Mouse (Mus musculus): ENCODE measurements at regions not wholly inside any gene's neighbourhood (a gene's known extent, or its start where the extent isn't known, plus 50 kb on each side); places are given as distances from the start of the nearest gene placed in this dataset.

DNA sequence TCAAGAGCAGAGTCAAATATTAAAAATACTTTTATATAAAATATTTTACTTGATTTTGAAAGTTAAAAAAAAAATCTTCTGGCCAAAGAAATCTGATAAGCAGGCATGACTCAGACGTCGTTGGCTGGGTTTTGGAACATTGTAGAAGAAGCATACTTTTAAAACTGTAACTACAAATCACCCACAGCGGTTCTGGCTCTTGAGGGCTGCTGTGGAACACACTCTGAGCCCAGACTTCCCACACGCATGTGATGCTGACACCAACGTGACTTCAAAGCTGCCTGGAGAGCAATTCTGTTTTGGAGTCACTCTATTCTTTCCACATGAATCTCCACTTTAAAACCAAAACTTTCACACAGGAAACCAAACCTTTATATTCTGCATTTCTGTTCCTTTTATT is 1649.2 kb downstream of the Efnb2 start:
- no peak for DNase-seq

DNA sequence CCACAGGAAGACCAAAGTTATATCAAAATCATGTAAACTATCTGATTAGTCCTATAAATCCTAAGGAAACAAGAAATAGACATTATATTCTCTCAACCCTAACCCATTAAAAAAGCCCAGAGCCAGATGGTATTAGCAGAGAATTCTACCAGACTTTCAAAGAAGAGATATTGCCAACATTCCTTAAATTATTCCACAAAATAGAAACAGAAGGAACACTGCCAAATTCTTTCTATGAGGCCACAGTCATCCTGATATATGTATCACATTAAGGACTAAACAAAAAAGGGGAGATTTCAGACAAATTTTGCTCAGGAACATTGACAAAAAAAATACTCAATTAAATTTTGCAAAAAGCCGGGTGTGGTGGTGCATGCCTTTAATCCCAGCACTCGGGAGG is 1669.5 kb downstream of the Efnb2 start:
- no peak for DNase-seq

DNA sequence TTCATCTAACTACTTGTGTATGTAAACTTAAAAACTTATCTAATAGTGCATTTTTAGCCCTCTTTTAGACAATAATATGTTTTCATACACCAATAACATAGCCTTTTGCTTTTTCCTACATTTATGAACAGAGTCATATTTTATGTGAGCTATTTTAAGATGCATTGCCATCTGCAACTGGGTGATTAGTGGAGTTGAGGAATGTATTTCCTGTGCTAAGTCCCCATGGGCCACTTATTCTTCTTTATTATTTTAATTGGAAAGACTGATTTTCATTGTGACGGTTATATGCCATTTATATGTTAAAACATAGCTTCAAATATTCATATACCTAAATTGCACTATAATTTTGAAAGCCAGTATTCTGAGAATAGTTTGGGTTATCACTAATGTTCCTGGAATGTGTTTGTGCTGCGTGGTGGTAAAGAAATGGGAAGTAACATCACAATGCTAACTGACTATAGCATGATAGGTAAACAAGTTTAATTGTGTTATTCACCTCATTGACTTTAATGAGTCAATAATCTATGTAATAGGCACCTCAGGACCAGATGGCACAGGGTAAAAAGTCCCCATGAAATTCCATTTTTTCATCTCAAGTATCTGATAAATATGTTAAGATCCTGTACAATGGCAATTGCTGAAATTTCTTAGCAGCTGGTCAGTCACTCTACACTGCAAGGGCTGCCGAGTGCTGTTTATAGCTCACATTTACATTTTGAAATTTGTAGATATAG is 1671.5 kb downstream of the Efnb2 start:
- DNase-seq: no peak

DNA sequence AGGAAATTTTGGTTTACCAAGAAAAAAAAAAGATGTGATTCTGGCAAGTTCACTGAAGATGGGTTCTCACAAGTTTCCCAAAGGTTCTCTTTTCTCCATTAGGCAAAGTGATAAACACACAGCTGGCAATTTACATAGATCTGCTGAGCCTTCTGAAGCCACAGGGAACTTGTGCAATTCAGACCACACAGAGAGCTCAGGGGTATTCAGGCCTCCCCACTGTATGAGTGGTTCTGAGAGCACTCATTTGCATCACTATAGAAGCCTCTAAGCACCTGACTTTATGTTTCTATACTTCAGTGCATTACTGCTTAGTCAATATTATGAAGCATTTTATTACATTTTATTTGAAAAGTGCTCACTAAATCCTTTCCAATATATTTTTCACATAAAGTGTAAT is 1687.1 kb downstream of the Efnb2 start:
- DNase-seq: no peak

DNA sequence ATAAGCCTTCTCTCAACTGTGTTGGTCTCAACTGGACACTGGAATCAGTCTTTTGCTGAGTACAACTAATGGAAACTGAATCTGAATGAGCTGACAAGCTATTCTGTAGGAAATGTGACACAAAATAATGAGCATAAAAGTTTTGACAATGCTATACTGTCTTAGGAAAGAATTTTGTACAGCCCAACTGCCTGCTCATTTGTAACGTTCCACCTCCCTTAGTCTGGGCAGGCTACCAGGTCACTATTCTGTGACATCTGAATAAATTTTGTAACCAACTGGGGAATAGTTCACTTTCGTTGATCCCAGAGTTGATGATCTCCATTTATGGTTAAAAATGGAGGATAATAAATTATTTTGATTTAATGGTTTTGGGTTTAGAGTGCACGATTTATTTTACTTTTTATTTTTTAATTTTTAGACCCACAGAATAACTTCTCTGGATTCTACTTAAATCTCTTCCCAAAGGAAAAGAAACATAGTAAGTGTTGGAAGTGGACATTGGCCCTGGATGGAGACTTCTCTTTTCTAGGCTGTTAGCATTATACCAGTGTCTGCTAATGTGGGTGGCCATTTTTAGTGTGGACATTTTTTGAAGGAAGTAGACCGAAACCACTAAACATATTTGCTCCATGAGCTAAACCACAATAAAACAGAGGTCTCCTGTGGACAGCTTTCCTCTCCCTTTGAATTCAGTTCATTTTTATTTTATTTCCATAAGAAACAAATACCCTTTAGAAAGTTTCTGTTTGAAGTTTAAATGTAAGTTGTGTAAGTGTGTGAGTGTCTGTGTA is 1697.8 kb downstream of the Efnb2 start:
- no peak for DNase-seq

DNA sequence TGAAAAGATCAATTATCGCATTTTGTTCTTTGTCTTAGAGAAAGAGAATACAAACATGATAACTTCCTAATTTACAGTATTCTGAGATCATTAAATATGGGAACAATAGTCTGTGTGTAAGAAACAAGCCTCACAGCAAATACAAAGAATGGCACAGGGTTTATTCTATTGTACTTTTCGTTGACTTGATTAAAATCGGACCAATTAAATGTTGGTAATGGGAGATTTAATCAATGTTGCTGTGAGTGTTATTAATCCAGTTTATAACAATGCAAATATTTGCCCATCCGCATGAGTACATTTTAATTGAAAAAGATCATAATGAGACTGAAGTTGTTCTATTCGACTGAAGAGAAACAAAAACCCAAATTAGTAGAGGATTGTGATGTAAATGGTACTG is 1703.0 kb downstream of the Efnb2 start:
- DNase-seq: no peak

DNA sequence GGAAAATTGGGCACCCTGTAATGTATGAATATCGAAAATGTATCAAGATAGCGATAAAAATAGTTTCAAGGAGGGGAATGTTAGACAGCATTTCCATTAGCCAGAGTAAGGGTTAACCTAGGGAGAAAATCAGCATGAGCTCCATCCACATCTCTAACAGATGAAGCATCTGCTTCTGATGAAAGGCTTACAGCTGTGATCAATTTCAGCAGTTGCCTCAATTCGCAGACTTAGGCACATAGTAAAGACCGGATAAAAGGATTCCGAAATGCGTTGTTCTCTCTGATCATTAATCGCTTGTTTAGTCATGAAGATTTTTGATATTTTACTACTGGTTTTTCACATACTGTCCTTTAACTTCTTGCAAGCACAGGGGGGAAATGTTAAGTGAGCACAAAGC is 1706.8 kb downstream of the Efnb2 start:
- no peak for DNase-seq

DNA sequence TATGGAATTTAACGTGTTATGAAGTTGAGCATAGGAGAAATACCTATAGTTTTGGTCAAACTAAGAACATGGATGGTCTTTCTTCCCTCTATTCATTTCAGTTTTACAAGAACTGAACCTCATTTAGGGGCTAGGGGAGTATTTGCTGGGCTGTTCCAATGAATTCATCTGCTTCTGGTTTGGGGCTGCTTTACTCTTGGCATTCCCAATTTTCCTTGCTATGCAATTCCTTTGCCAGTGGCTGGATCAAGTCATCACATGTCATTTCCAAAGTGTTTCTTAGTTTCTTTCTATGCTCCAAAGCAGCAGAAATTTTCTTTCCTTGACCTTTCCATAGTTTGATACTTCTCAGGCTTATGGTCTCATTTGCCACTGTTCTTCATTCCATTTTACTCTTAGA is 1738.6 kb downstream of the Efnb2 start:
- no peak for DNase-seq

DNA sequence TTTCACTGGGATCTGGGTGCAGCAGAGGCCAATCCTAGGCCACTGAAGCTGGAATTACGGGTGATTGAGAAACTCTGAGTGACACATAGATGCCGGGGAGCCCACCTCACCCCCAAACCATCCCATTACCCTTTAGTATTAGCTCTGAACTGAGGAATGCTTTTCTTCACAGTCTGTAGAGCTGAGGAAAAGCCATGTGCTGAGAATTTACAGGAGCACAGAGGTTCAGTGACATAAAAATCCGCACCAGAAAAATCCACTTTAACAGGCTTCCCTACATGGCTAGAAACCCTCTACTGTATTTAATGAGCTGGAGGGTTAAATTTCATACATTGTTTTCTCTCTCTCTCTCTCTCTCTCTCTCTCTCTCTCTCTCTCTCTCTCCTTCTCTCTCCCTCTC is 1753.4 kb downstream of the Efnb2 start:
- no peak for DNase-seq

DNA sequence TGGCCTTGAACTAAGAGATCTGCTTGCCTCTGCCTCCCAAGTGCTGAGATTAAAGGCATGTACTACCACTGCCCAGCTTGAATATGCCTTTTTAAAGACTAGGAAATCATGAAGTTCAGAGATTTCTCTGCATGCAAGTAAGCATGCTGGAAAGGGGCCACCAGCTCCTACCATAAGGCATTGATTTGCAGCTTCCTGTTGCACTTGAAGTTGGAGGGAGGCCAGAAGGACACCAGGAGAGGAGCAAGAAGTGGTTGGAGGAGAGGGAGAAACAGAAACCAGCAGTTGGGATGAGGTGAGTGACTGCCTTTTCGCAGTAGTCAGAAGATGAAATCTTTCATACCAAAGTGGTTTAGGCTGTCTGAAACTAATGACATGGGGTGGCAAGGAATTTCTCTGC is 1769.6 kb downstream of the Efnb2 start:
- DNase-seq: no peak

DNA sequence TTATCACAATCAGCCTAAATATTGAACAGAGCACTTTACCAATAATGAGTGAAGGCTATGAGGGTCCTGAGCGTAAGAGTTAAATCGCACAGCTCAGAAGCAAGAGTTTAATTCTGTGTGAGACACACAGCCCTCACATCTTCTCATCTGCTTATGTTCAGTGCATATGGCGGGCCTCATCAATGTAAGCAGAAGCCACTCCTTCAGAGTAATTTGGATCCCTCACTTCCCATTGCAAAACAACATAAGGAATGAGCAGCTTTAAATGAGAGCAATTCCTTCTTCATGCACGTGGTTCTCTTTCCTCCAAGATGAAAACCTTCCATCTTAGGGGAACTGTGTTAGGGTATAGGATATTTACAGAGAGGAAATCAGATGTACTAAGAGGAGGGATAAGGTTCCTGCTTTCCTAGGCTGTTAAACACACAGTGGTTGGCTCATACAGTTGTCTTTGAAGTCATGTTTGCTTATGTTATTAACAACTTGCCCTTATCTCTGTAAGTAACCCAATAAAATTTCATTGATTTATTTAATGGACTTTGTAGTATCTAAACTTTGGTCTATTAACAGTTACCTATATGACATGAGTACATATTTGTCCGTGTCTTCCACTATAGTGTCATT is 1774.2 kb downstream of the Efnb2 start:
- DNase-seq: no peak

DNA sequence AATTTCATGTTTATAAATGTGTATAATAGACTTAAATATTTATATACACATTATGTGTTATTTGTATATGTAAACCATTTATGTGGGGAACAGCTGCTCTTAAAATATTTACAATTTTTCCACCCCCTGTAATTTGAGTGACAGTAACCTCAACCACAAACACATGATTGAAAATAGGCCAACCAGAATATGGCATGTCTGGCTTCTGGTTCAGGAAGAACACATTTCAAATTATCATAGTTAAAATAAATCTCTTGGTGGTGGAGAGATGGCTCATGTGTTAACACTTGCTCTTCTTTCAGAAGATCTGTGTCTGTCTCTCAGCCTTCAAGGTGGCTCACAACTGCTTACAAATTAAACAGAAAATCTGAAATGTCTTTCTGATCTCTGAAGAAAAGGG is 1776.2 kb downstream of the Efnb2 start:
- DNase-seq: no peak

DNA sequence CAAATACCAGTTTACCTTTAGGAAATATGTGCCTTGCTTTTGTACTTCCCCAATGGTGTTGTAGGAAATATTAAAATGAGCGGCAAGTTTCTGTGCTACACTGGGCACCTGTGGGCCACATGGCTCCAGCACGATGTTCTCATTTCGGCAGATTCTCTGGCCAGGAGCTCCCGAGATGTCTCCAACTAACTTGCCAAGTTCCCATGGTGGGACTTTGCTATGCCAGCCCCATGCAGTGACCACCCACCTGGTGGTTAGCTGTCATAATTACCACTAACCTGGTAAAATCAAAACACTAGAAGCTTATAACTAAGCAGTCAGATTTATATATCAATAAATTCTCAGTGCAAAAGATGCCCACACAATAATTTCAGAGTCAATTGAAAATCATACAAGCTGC is 1777.5 kb upstream of the Slc10a2 start:
- DNase-seq: no peak
